Mouse (Mus musculus) ES-Bruce4 (cell line): ENCODE measurements around the gene Gimap5. TPM values are rescaled to one million over a fixed set of nuclear protein-coding genes. Genes with fewer than 3 reads are reported as not detected.

Source experiments
- H3K27ac ChIP-seq: 2 replicates; pipeline ENCODE4 v1.5.1; 2012; ENCODE audit warnings: low read length, inconsistent platforms; ENCODE audit not compliant: insufficient read depth
- H3K27me3 ChIP-seq: 2 replicates; pipeline ENCODE4 v1.6.1; 2012; ENCODE audit warnings: mild to moderate bottlenecking, low read length, inconsistent platforms; ENCODE audit not compliant: control insufficient read depth, poor library complexity, insufficient read depth, severe bottlenecking
- H3K36me3 ChIP-seq: 2 replicates; pipeline ENCODE4 v1.6.1; 2012; ENCODE audit warnings: inconsistent platforms, mild to moderate bottlenecking, low read length, moderate library complexity; ENCODE audit not compliant: control insufficient read depth, poor library complexity, insufficient read depth, severe bottlenecking
- H3K4me1 ChIP-seq: one replicate; pipeline ENCODE4 v1.8.1; 2011; ENCODE audit warnings: low read length; ENCODE audit not compliant: control insufficient read depth, insufficient read depth
- H3K4me3 ChIP-seq: 2 replicates; pipeline ENCODE4 v1.5.1; 2011; ENCODE audit warnings: low read depth, mild to moderate bottlenecking, low read length
- H3K9ac ChIP-seq: 2 replicates; pipeline ENCODE4 v1.6.1; 2012; ENCODE audit warnings: low read depth, mild to moderate bottlenecking, inconsistent platforms; ENCODE audit not compliant: poor library complexity, severe bottlenecking
- H3K9me3 ChIP-seq: replicated peaks from 2 replicates; pipeline ENCODE4 v1.6.1; 2012; ENCODE audit warnings: mild to moderate bottlenecking, low read length, inconsistent platforms; ENCODE audit not compliant: control insufficient read depth, poor library complexity, insufficient read depth, severe bottlenecking
- CTCF ChIP-seq: IDR thresholded peaks from one replicate; pipeline ENCODE4 v1.8.1; 2011; ENCODE audit warnings: low read depth, low read length
- EP300 ChIP-seq: IDR thresholded peaks from 2 replicates; pipeline ENCODE4 v1.6.1; 2011; ENCODE audit warnings: low read depth, low read length; ENCODE audit not compliant: insufficient read depth
- POLR2A ChIP-seq: IDR thresholded peaks from one replicate; pipeline ENCODE4 v1.8.1; 2011; ENCODE audit warnings: low read length; ENCODE audit not compliant: insufficient read depth
- polyA plus RNA-seq: library from polyadenylated mRNA; stranded (reverse); fragments of >200 nt; gene quantifications from 2 replicates; pipeline ENCODE4 v1.2.4, GENCODE M21; 2011; ENCODE audit warnings: low read depth; ENCODE audit not compliant: missing spikeins, insufficient read depth, insufficient read length

Gene Gimap5
- polyA plus RNA-seq, result not detected in 2 replicates

DNA sequence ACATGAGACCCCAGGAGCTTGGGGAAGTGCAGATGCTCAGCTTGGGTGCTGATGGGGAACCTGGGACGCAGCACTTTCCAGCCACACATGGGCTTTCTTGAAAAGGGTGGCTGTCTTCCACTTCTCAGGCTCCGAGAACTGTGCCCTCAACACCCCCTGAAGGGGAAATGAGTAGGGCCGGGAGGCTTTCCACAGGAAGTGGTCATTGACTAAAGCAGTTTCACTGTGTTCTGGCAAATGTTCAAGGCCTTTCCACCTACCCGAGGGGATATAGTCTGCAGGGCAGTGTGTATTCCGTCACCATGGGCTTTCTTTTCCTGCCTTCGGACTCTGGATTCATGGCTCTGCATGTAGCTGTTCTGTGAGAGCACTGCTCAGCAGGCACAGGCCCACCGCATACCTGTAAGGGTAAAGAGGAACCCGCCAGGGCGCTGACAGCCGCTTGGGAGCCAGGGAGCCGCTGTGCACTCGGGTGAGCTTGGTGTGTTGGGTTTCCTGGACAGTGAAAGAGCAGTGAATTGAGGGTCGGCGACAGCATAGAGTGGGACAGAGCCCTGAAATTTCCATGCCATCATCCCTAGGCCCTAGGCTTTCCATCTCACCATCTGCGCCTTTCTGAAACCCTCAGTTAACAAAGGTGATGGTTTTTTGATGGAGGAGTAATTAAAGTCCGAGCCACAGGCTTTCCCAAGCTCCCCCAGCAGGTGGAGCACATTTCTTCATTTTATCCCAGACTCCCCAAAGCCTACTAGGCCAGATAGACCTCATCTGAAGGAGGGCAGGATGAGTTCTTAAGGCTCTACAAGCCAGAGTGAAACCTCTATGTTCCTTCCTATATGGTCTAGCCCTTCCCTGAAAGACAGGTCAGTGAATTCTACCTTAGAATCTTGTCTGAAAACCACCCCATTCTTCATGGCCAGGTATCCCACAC, at the start of gene Gimap5:
Gene Gimap5, plus strand, starts transcription at position 239 of the 931 bp plus-strand sequence.
- Histone ChIP-seq H3K27ac (no peak within 1 kb of the TSS), H3K9me3 (no peaks in the 10 kb centered on the region), H3K9ac (no peak within 1 kb of the TSS), H3K27me3 (no peaks in the 10 kb centered on the region), H3K4me1 (no peaks in the 10 kb centered on the region), H3K36me3 (no peaks in the 10 kb centered on the region), H3K4me3 (no peak within 1 kb of the TSS)
- peak; percentile 27 for TF ChIP-seq CTCF
- no peak for TF ChIP-seq POLR2A

GRCm38 (mm10) chr6:48696830-48697554, 49.0 kb upstream of the Gimap5 start:
- Histone ChIP-seq H3K4me1 (no peaks in the 10 kb centered on the region), H3K4me3 (no peak overlapping the region), H3K27me3 (no peaks in the 10 kb centered on the region), H3K9me3 (no peaks in the 10 kb centered on the region), H3K27ac (no peak overlapping the region), H3K9ac (no peak overlapping the region), H3K36me3 (no peaks in the 10 kb centered on the region)
- no peak for TF ChIP-seq POLR2A
- no peak for TF ChIP-seq EP300
- TF ChIP-seq CTCF, result no peak

DNA sequence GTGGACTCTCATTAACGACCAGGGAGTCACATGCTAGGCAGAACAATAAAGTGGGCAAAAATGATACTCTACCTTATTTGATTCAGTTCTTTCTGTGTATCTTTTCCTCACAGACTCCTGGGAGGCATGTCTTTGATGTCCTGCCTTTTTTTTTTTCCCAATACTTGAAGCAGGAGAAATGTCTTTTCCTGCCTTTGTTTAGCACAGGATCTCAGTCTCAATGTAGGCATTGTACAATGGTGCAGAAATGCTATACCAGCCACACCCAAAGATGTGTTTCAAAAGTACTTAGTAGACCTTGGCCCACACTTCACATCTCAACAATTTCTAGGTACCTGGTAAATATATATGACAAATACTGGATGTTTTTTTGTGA, 48.5 kb upstream of the Gimap5 start:
- Histone ChIP-seq H3K4me3 (no peak overlapping the region), H3K4me1 (no peaks in the 10 kb centered on the region), H3K27ac (no peak overlapping the region), H3K9ac (no peak overlapping the region), H3K9me3 (no peaks in the 10 kb centered on the region), H3K36me3 (no peaks in the 10 kb centered on the region), H3K27me3 (no peaks in the 10 kb centered on the region)
- TF ChIP-seq EP300, result no peak
- TF ChIP-seq POLR2A, result no peak
- TF ChIP-seq CTCF, result no peak

DNA sequence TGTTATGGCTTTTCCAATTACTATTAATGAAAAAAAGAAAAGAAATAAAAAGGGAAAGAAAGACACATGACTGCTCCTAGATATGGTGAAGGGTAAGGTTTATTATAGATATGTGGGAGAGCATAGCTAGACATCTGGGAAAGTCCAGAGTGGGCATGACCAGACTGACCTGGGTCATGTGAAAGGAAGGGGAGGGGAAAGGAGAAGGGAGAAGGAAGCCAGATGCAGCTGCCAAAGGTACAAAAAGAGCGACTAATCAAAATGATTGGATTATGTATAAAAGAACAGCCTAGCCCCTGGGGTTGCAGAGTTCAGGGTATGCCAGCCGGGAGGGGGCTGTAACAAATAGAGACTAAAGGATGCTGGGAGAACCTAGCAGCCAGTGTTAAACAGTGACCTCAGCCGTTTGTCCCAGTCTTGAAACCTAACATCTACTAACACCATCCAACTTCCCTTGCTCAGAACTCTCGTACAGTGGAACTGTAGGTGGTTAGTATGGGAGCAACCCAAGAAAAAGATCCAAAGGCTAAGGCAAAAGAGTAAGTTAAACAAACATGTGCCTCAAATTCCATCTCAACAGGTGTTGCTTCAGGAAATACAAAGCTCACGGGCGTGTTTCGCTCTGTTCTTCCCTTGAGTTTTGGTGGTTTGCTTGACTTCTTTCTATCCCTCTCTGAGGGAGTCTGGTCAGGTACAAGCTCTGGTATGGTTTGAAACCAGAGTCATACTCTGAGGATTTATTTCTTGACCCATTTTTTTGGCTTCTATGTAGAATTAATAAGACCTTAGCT, 47.7 kb upstream of the Gimap5 start:
- H3K4me3 ChIP-seq, result no peak overlapping the region
- no peak for TF ChIP-seq CTCF
- no peak for TF ChIP-seq POLR2A
- TF ChIP-seq EP300, result no peak
- no peaks in the 10 kb centered on the region for H3K27me3 ChIP-seq
- H3K4me1 ChIP-seq, result no peaks in the 10 kb centered on the region
- no peak overlapping the region for H3K27ac ChIP-seq
- no peaks in the 10 kb centered on the region for H3K9me3 ChIP-seq
- no peaks in the 10 kb centered on the region for H3K36me3 ChIP-seq
- no peak overlapping the region for H3K9ac ChIP-seq

DNA sequence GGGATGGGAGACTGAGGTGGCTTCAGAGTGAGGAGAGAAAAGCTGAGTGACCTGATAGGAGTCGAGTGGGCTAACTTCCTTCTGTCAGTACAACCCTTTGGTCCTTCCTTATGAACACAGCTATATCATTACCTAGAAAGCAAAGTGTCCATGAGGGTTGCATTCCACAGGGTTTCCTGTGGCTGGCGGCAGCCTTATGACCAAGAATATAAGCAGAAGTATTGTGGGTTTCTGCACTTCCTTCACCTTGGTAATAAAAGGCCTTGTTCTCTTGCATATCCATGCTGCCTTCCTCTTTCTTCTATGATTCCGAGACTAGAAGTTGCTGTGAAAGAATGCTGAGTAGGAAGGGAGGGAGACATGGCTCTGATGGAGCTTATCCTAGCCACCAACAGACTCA, 47.1 kb upstream of the Gimap5 start:
- Histone ChIP-seq H3K36me3 (no peaks in the 10 kb centered on the region), H3K27me3 (no peaks in the 10 kb centered on the region), H3K27ac (no peak overlapping the region), H3K4me3 (no peak overlapping the region), H3K4me1 (no peaks in the 10 kb centered on the region), H3K9me3 (no peaks in the 10 kb centered on the region), H3K9ac (no peak overlapping the region)
- TF ChIP-seq EP300, result no peak
- no peak for TF ChIP-seq POLR2A
- TF ChIP-seq CTCF, result no peak
